Mouse (Mus musculus): Measurements from ENCODE around the gene Ccr5. TPM values are rescaled to one million over a fixed set of nuclear protein-coding genes. Genes with fewer than 3 reads are reported as not detected.
"Not testable (repeated sequence)": the region's sequence is repeated elsewhere in the genome, so short reads cannot be mapped to it uniquely, and the experiment has no call there.

The Ccr5 gene
- polyA plus RNA-seq (2015; fragmentation: Nextera tagmentation; extraction: Ambion mirVana), result 1.4 and 1.6 TPM in 2 replicates

DNA sequence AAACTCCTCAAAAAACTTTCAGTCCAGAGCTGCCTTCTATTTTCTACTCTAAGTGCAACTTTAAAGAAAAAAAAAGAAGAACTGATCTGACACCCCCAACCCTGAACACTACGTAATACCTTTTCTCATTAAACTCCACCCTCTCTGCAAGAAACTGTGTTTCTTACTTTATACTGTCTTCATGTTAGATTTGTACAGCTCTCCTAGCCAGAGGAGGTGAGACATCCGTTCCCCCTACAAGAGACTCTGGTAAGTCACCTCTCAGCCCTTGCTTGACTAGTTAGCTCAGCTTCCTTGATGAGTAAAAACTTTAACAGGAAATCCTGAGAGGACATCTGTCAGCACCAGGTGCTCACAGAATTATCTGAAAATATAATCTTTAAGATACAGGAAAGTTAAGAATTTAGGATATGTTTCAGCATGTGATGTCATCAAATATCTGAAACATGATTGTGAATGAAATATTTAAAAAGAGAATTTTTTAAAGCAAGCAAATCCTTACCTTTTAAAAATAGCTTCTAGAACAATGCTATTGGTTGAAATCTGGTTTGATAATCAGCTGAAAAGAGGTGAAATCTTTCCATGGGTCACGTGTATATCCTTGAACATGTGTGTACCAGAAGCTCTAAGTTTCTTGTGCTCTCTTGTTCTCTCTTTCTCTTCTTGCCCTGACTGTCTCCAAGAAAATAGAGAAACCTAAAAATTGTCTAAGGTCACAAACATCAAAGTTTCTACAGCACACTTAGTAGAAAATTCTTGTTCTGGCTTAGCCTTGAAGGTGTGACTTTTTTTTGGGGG, at the start of gene Ccr5:
Gene Ccr5, plus strand, starts transcription at position 157 of the 798 bp plus-strand sequence.
- Histone ChIP-seq H3K9ac (no peak within 1 kb of the TSS), H3K4me2 (no peak within 1 kb of the TSS), H3K4me1 (replicated peaks) (peaks cover 24% of the 10 kb centered on the region), H3K4me3 (replicated peaks) (no peak within 1 kb of the TSS), H3K27me3 (no peaks in the 10 kb centered on the region), H3K9me3 (replicated peaks) (no peaks in the 10 kb centered on the region), H3K27ac (no peak within 1 kb of the TSS), H3K36me3 (no peaks in the 10 kb centered on the region)
- DNase-seq, result no peak
- no peak for ATAC-seq (ENCODE audit: low read depth)
- 48% methylated on average over 3 of the region's 3 CpGs for WGBS (ENCODE audit: insufficient replicate concordance)

DNA sequence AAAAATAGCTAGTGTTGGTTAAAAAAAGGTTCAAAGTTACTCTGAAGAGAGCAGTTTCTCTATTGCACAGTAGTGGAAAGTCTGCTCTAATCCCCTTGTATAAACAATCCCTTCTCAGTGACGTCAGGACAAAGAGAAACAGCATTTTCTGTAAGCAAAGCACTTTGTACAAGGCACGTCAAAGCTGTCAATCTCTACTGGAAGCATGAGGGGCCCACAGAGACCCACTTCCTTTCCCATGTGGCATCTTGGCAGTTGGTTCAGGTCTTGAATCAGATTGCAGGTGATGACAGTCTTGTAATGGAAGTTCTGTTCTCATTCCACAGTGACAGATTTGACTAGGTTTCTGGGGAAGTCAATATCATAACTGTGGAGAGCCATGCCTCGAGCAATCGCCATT, 41.5 kb upstream of the Ccr5 start:
- H3K36me3 ChIP-seq, result no peaks in the 10 kb centered on the region
- H3K9ac ChIP-seq, result no peak overlapping the region
- H3K4me3 ChIP-seq (replicated peaks), result no peak overlapping the region
- DNase-seq (no peak), ATAC-seq (ENCODE audit: low read depth) (no peak)
- no peaks in the 10 kb centered on the region for H3K27me3 ChIP-seq
- WGBS (ENCODE audit: insufficient replicate concordance), result 57% methylated on average over 4 of the region's 4 CpGs
- no peak overlapping the region for H3K4me2 ChIP-seq
- no peaks in the 10 kb centered on the region for H3K4me1 ChIP-seq (replicated peaks)
- no peaks in the 10 kb centered on the region for H3K9me3 ChIP-seq (replicated peaks)
- no peak overlapping the region for H3K27ac ChIP-seq

DNA sequence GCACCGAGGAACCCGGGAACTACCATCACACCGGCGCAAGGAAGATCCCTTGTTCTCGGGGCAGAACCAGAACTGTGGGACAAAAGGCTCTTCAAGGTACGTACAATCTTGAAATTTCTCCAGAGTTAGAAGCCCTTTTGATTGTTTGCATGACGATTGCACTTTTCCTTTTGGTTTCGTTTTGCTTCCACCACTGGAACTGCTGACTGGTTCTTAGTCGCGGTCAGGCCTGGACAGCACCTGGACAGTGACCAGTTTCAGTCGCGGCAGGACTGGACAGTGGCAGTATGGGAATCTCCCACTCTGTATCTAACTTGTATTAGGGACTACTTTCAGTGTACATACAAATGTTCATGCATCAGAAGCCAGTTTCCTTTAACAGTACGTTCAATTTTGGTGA, 40.9 kb upstream of the Ccr5 start:
- not testable (repeated sequence) for H3K4me2 ChIP-seq; DNase-seq; H3K36me3 ChIP-seq; H3K27ac ChIP-seq; H3K9me3 ChIP-seq (replicated peaks); H3K27me3 ChIP-seq; H3K9ac ChIP-seq; H3K4me1 ChIP-seq (replicated peaks); H3K4me3 ChIP-seq (replicated peaks); ATAC-seq (ENCODE audit: low read depth)
- WGBS (ENCODE audit: insufficient replicate concordance), result 86% methylated on average over 13 of the region's 13 CpGs

DNA sequence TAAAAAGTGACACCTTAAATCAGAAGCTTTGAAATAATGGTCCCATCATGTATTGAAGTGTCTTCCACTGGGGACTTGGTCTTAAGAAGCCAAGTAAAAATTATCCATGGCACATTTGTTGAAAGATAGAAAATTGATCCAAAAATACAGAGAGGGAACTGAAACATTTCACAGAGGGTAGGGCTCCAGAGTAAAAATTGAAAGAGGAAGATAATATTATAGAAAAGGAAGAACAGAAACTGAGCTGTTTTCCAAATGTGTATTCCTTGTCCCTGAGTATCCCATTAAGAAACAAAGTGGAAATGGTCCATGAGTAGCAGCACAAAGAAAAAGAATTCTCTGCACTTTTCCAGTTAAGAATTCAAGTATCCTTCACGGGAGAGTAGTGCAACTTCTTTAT, 30.9 kb upstream of the Ccr5 start:
- ATAC-seq (ENCODE audit: low read depth) (no peak), DNase-seq (no peak)
- Histone ChIP-seq H3K9ac (no peak overlapping the region), H3K27ac (no peak overlapping the region), H3K36me3 (no peaks in the 10 kb centered on the region), H3K4me1 (replicated peaks) (no peaks in the 10 kb centered on the region), H3K9me3 (replicated peaks) (no peaks in the 10 kb centered on the region), H3K27me3 (no peaks in the 10 kb centered on the region), H3K4me3 (replicated peaks) (no peak overlapping the region), H3K4me2 (no peak overlapping the region)
- WGBS (ENCODE audit: insufficient replicate concordance), result 57% methylated on average over 1 of the region's 1 CpGs

DNA sequence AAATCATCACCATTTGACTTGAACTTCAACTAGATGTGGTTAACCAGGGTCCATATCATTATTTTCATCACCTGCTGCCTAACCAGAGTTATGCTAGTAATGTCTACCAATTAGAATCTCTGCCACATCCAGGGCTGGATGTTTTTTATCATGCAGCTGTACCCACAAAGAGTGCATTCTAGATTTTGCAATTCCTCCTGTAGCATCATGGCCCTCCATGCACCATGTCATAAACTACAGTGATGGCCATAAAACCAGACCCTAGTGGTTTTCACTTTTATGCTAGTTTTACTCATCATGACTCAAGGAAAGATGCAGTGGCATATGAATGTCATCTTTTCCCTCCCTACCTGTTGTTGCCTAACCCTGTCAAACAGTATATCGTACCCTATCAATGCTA, 22.2 kb upstream of the Ccr5 start:
- DNase-seq (no peak), ATAC-seq (ENCODE audit: low read depth) (no peak)
- Histone ChIP-seq H3K27me3 (no peaks in the 10 kb centered on the region), H3K27ac (no peak overlapping the region), H3K4me1 (replicated peaks) (peaks cover 18% of the 10 kb centered on the region), H3K4me2 (no peak overlapping the region), H3K36me3 (no peaks in the 10 kb centered on the region), H3K9ac (no peak overlapping the region), H3K9me3 (replicated peaks) (no peaks in the 10 kb centered on the region), H3K4me3 (replicated peaks) (no peak overlapping the region)
- WGBS (ENCODE audit: insufficient replicate concordance), result 71% methylated on average over 1 of the region's 1 CpGs

DNA sequence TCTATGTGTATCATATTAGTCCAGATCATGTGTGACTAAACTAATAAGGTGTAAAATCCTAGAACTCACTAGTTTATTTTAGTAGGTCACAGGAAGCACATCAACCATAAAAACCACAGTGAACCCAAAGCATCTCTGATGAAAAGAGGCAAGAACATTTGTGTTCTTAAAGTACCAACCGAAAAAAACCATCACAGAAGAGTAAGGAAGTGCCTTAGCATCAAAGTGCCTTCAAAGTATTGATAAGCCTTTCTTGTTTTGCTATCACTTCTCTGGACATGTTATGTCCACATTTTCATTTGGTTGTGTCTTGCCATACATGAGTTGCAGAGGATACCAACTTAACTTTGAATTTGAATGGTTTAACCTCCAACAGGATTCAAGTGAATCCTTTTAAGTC, 21.0 kb upstream of the Ccr5 start:
- Histone ChIP-seq H3K27ac (no peak overlapping the region), H3K36me3 (no peaks in the 10 kb centered on the region), H3K9ac (no peak overlapping the region), H3K4me3 (replicated peaks) (no peak overlapping the region), H3K9me3 (replicated peaks) (no peaks in the 10 kb centered on the region), H3K4me1 (replicated peaks) (peaks cover 18% of the 10 kb centered on the region), H3K27me3 (no peaks in the 10 kb centered on the region), H3K4me2 (no peak overlapping the region)
- ATAC-seq (ENCODE audit: low read depth), result no peak
- DNase-seq, result no peak
- WGBS (ENCODE audit: insufficient replicate concordance), result 38% methylated on average over 1 of the region's 1 CpGs

DNA sequence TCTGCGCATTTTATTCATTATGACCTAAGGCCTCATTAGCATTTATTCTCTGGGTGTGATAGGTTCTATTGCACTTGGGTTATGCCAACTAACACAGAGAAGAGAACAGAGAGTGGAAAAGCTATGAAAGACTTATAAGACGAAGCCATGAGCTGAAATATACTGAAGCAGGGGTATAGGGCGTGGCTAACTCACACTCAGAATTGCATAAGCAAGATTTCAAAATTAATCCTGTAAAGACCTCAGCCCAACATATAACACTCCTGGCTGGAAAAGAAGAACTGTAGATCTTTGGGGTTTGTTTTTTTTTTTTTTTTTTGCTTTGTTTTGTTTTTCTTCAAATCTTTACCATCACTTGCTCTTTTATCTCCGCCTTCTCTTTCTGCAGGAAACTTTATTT, 19.6 kb upstream of the Ccr5 start, which contains the start of gene Ccr2:
Gene Ccr2, plus strand, starts transcription at position 228 of the 400 bp plus-strand sequence.
- Histone ChIP-seq H3K4me2 (no peak within 1 kb of the TSS), H3K9me3 (replicated peaks) (no peaks in the 10 kb centered on the region), H3K4me1 (replicated peaks) (peaks cover 18% of the 10 kb centered on the region), H3K27me3 (no peaks in the 10 kb centered on the region), H3K27ac (no peak within 1 kb of the TSS), H3K36me3 (no peaks in the 10 kb centered on the region), H3K4me3 (replicated peaks) (no peak within 1 kb of the TSS), H3K9ac (no peak within 1 kb of the TSS)
- 63% methylated on average over 4 of the region's 4 CpGs for WGBS (ENCODE audit: insufficient replicate concordance)
- DNase-seq (no peak), ATAC-seq (ENCODE audit: low read depth) (no peak)

DNA sequence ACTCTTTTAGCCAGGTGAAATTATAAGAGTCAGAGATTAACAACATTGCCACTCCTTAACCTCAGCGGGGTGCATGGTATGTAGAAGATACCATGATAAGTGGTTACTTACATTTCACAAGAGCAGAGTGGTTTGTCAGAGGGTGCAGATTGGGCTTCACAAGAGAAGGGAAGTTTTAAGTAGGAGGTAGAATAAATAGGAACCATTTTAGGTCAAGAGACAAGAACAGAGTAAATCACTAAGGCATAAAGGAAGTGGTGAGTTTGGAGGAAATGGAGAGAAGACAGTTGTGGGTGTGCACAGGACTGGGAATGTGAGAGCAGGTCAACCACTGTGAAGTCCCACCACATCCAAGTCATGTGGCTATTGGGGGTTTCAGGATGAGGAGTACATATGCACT, 18.1 kb upstream of the Ccr5 start:
- no peak for DNase-seq
- no peaks in the 10 kb centered on the region for H3K27me3 ChIP-seq
- no peak overlapping the region for H3K27ac ChIP-seq
- ATAC-seq (ENCODE audit: low read depth), result peak; percentile 68
- H3K4me1 ChIP-seq (replicated peaks), result peaks cover 25% of the 10 kb centered on the region
- 0 out of 2 replicates have a peak overlapping the region, but pooled peaks have one; percentile 17 for H3K9ac ChIP-seq
- no peak overlapping the region for H3K4me2 ChIP-seq
- H3K4me3 ChIP-seq (replicated peaks), result no peak overlapping the region
- H3K9me3 ChIP-seq (replicated peaks), result no peaks in the 10 kb centered on the region
- 11% methylated on average over 1 of the region's 1 CpGs for WGBS (ENCODE audit: insufficient replicate concordance)
- H3K36me3 ChIP-seq, result no peaks in the 10 kb centered on the region

DNA sequence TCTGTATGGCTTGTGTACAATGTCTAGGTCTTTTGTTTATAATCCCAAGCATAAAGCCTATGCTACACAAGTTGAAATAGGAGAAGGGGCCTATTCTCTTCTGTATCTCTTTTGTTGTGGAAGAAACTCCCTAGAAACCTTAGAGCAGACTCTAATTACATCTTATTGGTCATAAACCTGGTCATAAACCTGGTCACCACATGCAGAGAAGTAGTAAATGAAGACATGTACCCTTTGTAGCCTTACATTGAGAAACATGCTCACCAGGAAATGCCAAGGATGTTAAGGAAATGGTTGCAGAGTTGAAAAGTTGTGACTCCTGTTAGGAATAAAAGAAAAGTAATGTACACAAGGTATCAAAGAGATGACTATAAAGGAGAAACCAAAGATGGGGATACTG, 16.1 kb upstream of the Ccr5 start:
- no peaks in the 10 kb centered on the region for H3K27me3 ChIP-seq
- H3K9ac ChIP-seq, result no peak overlapping the region
- H3K9me3 ChIP-seq (replicated peaks), result no peaks in the 10 kb centered on the region
- no peak overlapping the region for H3K4me3 ChIP-seq (replicated peaks)
- no peaks in the 10 kb centered on the region for H3K36me3 ChIP-seq
- peaks cover 38% of the 10 kb centered on the region for H3K4me1 ChIP-seq (replicated peaks)
- no peak overlapping the region for H3K27ac ChIP-seq
- DNase-seq (no peak), ATAC-seq (ENCODE audit: low read depth) (no peak)
- H3K4me2 ChIP-seq, result no peak overlapping the region

DNA sequence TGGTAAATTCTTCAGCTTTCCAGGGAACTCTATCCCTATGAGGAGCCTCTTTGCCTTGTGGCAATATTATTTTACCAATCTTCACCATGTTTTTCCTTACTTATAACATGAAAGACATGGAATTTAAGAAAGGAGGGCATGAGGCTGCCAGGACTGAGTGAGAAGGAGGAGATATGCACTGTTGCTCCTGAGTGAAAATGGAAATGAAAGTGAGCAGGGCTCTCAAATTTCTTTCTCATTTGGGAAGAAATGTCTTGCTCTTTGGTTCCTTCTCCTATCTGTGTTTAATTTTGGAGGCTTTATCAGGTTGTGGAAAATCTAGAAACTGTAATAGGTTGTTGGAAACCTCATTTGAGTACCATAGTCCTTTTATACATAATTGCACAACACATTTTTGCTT, 14.1 kb upstream of the Ccr5 start:
- H3K27ac ChIP-seq, result no peak overlapping the region
- peaks cover 42% of the 10 kb centered on the region for H3K4me1 ChIP-seq (replicated peaks)
- ATAC-seq (ENCODE audit: low read depth) (no peak), DNase-seq (no peak)
- H3K4me2 ChIP-seq, result no peak overlapping the region
- H3K9ac ChIP-seq, result no peak overlapping the region
- no peaks in the 10 kb centered on the region for H3K27me3 ChIP-seq
- H3K4me3 ChIP-seq (replicated peaks), result no peak overlapping the region
- no peaks in the 10 kb centered on the region for H3K36me3 ChIP-seq
- no peaks in the 10 kb centered on the region for H3K9me3 ChIP-seq (replicated peaks)

DNA sequence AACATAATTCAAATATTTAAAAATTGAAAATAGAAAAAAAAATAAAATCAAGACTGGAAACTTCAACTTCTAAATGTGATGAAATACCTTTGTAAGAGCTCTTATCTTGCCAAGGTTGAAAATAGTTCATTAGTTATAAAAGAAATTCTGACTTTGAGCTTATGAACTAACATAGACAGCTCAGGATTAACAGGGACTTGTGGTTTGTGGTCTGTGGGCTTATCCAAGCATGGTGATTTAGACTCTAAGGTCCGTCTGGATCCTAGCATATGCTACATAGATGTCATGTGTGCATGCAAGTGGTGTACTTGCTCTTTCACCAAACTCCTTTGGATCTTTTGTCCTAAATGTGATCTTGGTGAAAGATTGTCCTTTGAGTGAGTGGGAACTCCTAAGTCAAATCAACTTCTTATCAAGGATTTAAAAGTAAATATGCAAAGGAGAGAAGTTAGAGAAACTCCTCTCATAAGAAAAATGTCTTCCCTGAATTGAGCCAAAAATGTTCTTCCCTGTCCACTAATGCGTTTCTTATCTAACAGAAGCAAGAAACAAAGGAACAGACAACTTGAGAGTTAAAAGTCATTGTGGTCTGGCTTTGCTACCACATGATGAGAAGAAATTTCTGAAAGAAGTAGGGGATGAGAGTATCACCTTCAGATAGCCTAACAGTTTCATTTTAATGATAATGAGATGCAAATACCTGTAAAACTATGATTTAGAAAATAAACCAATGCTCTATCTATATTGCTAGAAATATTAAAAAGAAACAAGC, 12.8 kb upstream of the Ccr5 start:
- 10% methylated on average over 2 of the region's 2 CpGs for WGBS (ENCODE audit: insufficient replicate concordance)
- H3K9ac ChIP-seq, result no peak overlapping the region

DNA sequence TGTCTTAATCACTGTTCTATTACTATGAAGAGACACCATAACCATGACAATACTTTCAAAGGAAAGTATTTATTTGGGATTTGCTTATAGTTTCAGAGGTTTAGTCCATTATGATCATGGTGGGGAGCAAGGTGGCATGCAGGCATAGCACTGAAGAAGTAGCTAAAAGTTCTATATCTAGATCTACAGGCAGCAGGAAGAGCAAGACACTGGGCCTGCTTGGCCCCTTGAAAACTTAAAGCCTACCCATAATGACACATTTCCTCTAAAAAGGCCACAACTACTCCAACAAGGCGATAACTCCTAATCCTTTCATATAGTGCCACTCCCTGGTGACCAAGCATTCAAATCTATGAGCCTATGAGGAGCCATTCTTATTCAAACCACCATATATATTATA, 9.3 kb upstream of the Ccr5 start:
- no peak overlapping the region for H3K9ac ChIP-seq
- H3K4me1 ChIP-seq (replicated peaks), result peaks cover 49% of the 10 kb centered on the region
- no peaks in the 10 kb centered on the region for H3K27me3 ChIP-seq
- H3K36me3 ChIP-seq, result no peaks in the 10 kb centered on the region
- H3K4me2 ChIP-seq, result no peak overlapping the region; the same call in 1 of the 2 replicates
- WGBS (ENCODE audit: insufficient replicate concordance), result 30% methylated on average over 1 of the region's 1 CpGs
- H3K27ac ChIP-seq, result peak overlapping the region; percentile 70
- H3K9me3 ChIP-seq (replicated peaks), result no peaks in the 10 kb centered on the region
- no peak overlapping the region for H3K4me3 ChIP-seq (replicated peaks)
- ATAC-seq (ENCODE audit: low read depth) (no peak), DNase-seq (no peak)

More for the DNA sequence above, 12.8 kb upstream of the Ccr5 start:
- no peaks in the 10 kb centered on the region for H3K36me3 ChIP-seq
- no peaks in the 10 kb centered on the region for H3K27me3 ChIP-seq
- no peak overlapping the region for H3K4me3 ChIP-seq (replicated peaks)
- H3K27ac ChIP-seq, result no peak overlapping the region
- DNase-seq (no peak), ATAC-seq (ENCODE audit: low read depth) (no peak)
- no peak overlapping the region for H3K4me2 ChIP-seq
- H3K9me3 ChIP-seq (replicated peaks), result no peaks in the 10 kb centered on the region
- H3K4me1 ChIP-seq (replicated peaks), result peaks cover 44% of the 10 kb centered on the region

Data from liver, embryonic 13.5 days (tissue).